Mouse (Mus musculus) hindbrain, embryonic 13.5 days (tissue): ENCODE results near the gene Ankrd12. TPM values are rescaled to one million over a fixed set of nuclear protein-coding genes. Genes with fewer than 3 reads are reported as not detected.

Source experiments
- ATAC-seq: fragments of 200-750 bp; cut with Nextera tagmentation; 2 replicates; pipeline ENCODE4 v1.8.0; 2017; ENCODE audit warnings: moderate TSS enrichment; ENCODE audit not compliant: low FRiP score
- H3K27ac ChIP-seq: fragments of 300-500 bp; sonication (generic); 2 replicates; pipeline ENCODE4 v1.5.1; 2015; ENCODE audit warnings: inconsistent platforms, mild to moderate bottlenecking, moderate library complexity
- H3K27me3 ChIP-seq: fragments of 300-500 bp; sonication (generic); 2 replicates; pipeline ENCODE4 v1.6.1; 2015; ENCODE audit warnings: mild to moderate bottlenecking, inconsistent platforms
- H3K36me3 ChIP-seq: fragments of 300-500 bp; sonication (generic); 2 replicates; pipeline ENCODE4 v1.6.1; 2015; ENCODE audit warnings: mild to moderate bottlenecking, inconsistent platforms
- H3K4me1 ChIP-seq: fragments of 300-500 bp; sonication (generic); replicated peaks from 2 replicates; pipeline ENCODE4 v1.6.1; 2015; ENCODE audit warnings: inconsistent platforms
- H3K4me2 ChIP-seq: fragments of 300-500 bp; sonication (generic); 2 replicates; pipeline ENCODE4 v1.6.1; 2015; ENCODE audit warnings: inconsistent platforms, mild to moderate bottlenecking, moderate library complexity
- H3K4me3 ChIP-seq: fragments of 300-500 bp; sonication (generic); 2 replicates; pipeline ENCODE4 v1.5.1; 2015; ENCODE audit warnings: mild to moderate bottlenecking, inconsistent platforms
- H3K9ac ChIP-seq: fragments of 300-500 bp; sonication (generic); 2 replicates; pipeline ENCODE4 v1.6.1; 2015; ENCODE audit warnings: mild to moderate bottlenecking, inconsistent platforms
- H3K9me3 ChIP-seq: fragments of 300-500 bp; sonication (generic); 2 replicates; pipeline ENCODE4 v1.6.1; 2016; ENCODE audit warnings: inconsistent platforms
- WGBS: fragments of 180-500 bp; shearing (Covaris S2); methylation state at CpG from one replicate; pipeline ENCODE4 v1.1.7; 2015; 5-methylcytosine and 5-hydroxymethylcytosine counted together
- polyA plus RNA-seq: library from polyadenylated mRNA; unstranded; fragments of >200 nt; fragmentation: Nextera tagmentation; extraction: Ambion mirVana; gene quantifications from 2 replicates; pipeline ENCODE4 v1.2.1, GENCODE M21; 2015

Gene Ankrd12
- polyA plus RNA-seq, 1 experiment from 2014 or later, result 148 TPM

- no peak overlapping the region for H3K27ac ChIP-seq
- no peaks in the 10 kb centered on the region for H3K27me3 ChIP-seq
- no peak overlapping the region for H3K9ac ChIP-seq
- no peaks in the 10 kb centered on the region for H3K36me3 ChIP-seq
- no peak overlapping the region for H3K4me2 ChIP-seq
- WGBS, result 84% methylated on average over 1 of the region's 1 CpGs
- ATAC-seq, result no peak
- no peaks in the 10 kb centered on the region for H3K4me1 ChIP-seq
- no peak overlapping the region for H3K4me3 ChIP-seq
- no peaks in the 10 kb centered on the region for H3K9me3 ChIP-seq
Measured at GRCm38 (mm10) chr17:65958366-65958765, 118.5 kb downstream of the Ankrd12 start.

- Histone ChIP-seq H3K4me2 (no peak overlapping the region), H3K27ac (no peak overlapping the region), H3K27me3 (no peaks in the 10 kb centered on the region), H3K9me3 (no peaks in the 10 kb centered on the region), H3K4me1 (no peaks in the 10 kb centered on the region), H3K9ac (no peak overlapping the region), H3K4me3 (no peak overlapping the region), H3K36me3 (no peaks in the 10 kb centered on the region)
- no peak for ATAC-seq
- 91% methylated on average over 8 of the region's 8 CpGs for WGBS
Measured at GRCm38 (mm10) chr17:65957782-65958325, 119.0 kb downstream of the Ankrd12 start.

DNA sequence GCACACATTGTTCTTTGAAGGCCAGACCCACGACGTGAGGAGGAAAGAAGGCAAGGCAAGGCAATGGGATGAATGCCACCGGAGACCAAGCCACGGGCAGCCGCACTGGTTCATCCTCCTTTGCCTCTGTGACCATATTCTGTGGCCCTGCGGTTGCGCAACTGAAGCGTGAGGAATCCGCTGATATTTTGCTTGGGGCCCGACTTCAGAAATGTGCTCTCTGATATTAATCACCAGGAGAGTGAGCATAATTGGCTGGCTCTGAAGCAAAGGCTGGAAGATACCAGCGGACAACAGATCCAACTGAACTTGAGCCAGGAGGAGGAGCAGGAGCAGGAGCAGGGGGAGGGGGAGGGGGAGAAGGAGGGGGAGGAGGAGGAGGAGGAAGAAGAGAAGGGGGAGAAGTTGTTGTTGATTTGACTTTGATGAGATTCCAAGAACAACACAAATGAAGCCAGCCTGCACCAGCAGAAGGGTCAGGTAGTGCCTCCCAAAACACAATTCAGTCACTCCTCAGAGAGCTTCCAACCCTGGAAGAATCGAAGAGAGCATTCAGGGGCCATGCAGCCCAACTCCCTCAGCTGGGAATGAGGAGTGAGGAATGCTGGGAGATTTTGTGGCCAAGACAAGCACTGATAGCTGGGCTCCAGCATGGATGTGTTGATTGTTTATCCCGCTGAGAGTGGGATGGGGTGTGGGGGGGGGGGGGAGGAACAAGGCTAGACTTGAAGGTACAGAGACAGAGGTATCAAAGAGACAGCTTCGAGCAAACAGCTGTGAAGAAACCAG is 119.7 kb downstream of the Ankrd12 start:
- ATAC-seq, result no peak
- no peaks in the 10 kb centered on the region for H3K9me3 ChIP-seq

GRCm38 (mm10) chr17:65956140-65956539 is 120.7 kb downstream of the Ankrd12 start:
- 63% methylated on average over 3 of the region's 3 CpGs for WGBS
- Histone ChIP-seq H3K4me1 (no peaks in the 10 kb centered on the region; the same call in 1 of the 2 replicates), H3K4me2 (no peak overlapping the region), H3K27me3 (no peaks in the 10 kb centered on the region), H3K9me3 (no peaks in the 10 kb centered on the region), H3K9ac (no peak overlapping the region), H3K4me3 (no peak overlapping the region), H3K27ac (no peak overlapping the region), H3K36me3 (no peaks in the 10 kb centered on the region)
- no peak for ATAC-seq

More for the DNA sequence above, 119.7 kb downstream of the Ankrd12 start:
- no peak overlapping the region for H3K27ac ChIP-seq
- 84% methylated on average over 14 of the region's 14 CpGs for WGBS
- H3K4me1 ChIP-seq, result no peaks in the 10 kb centered on the region
- no peak overlapping the region for H3K4me2 ChIP-seq
- no peaks in the 10 kb centered on the region for H3K27me3 ChIP-seq
- no peaks in the 10 kb centered on the region for H3K36me3 ChIP-seq
- no peak overlapping the region for H3K9ac ChIP-seq
- no peak overlapping the region for H3K4me3 ChIP-seq

DNA sequence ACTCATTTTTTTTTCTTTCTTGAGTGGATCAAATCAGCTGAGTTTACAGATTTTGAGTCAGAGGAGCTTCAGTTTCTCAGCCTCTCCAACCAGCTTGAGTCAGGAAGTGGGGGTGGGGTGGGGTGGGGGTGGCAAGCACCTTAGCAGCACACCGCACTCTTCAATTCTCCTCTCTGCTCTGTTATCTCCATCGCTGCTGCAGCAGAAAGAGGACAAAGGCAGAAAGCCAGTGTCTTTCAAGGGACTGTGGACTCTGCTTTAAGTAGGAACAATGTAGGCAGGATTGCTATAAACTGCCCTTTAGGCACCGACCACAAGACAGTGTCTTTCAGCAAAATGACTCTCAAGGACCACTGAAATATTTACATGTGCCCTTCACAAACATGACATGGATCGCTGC is 122.9 kb downstream of the Ankrd12 start:
- H3K4me2 ChIP-seq, result no peak overlapping the region
- H3K27ac ChIP-seq, result no peak overlapping the region
- H3K9me3 ChIP-seq, result no peaks in the 10 kb centered on the region
- H3K36me3 ChIP-seq, result no peaks in the 10 kb centered on the region
- 53% methylated on average over 4 of the region's 4 CpGs for WGBS
- peaks cover 14% of the 10 kb centered on the region for H3K4me1 ChIP-seq
- no peak overlapping the region for H3K4me3 ChIP-seq
- no peak overlapping the region for H3K9ac ChIP-seq
- no peaks in the 10 kb centered on the region for H3K27me3 ChIP-seq
- ATAC-seq, result no peak

- no peak for ATAC-seq
- Histone ChIP-seq H3K9ac (no peak overlapping the region), H3K4me3 (no peak overlapping the region), H3K9me3 (no peaks in the 10 kb centered on the region), H3K36me3 (peaks cover 15% of the 10 kb centered on the region), H3K4me2 (no peak overlapping the region), H3K27me3 (no peaks in the 10 kb centered on the region), H3K27ac (no peak overlapping the region), H3K4me1 (peaks cover 19% of the 10 kb centered on the region)
- 89% methylated on average over 5 of the region's 5 CpGs for WGBS
Measured at GRCm38 (mm10) chr17:65952083-65952482, 124.8 kb downstream of the Ankrd12 start.

GRCm38 (mm10) chr17:65950622-65951404 is 126.1 kb downstream of the Ankrd12 start, which contains the start of gene Twsg1:
Gene Twsg1, minus strand, starts transcription at chr17:65951226.
- ATAC-seq, result peak; percentile 96
- H3K36me3 ChIP-seq, result peaks cover 26% of the 10 kb centered on the region
- H3K9ac ChIP-seq, result peak within 1 kb of the TSS; percentile 97
- under 1% methylated on average over 77 of the region's 87 CpGs for WGBS
- peaks cover 19% of the 10 kb centered on the region for H3K4me1 ChIP-seq
- peak within 1 kb of the TSS; percentile 59 for H3K4me2 ChIP-seq
- H3K27me3 ChIP-seq, result no peaks in the 10 kb centered on the region
- peak within 1 kb of the TSS; percentile 90 for H3K27ac ChIP-seq
- peak within 1 kb of the TSS; percentile 93 for H3K4me3 ChIP-seq
- H3K9me3 ChIP-seq, result no peaks in the 10 kb centered on the region

DNA sequence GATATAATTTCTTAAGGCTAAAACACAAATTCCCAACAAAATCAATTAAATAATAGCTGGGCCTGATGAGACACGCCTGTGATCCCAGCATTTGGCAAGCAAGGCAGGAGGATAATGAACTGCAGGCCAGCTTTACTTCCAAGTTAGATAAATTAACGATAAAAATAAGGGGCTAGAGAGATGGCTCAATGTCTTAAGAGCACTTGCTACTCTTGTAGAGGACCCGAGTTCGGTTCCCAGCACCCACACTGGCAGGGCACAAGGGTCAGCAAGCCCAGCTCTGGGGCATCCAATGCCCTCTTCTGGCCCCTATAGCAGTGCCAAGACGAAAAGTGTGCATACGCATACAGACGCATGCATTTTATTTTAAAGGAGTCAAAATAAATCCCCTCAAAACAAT is 126.7 kb downstream of the Ankrd12 start:
- H3K27me3 ChIP-seq, result no peaks in the 10 kb centered on the region
- 32% methylated on average over 7 of the region's 7 CpGs for WGBS
- H3K9ac ChIP-seq, result peak overlapping the region; percentile 97
- ATAC-seq, result peak; percentile 17
- H3K27ac ChIP-seq, result peak overlapping the region; percentile 90; the same call in 1 of the 2 replicates
- no peaks in the 10 kb centered on the region for H3K9me3 ChIP-seq
- peak overlapping the region; percentile 59 for H3K4me2 ChIP-seq
- peak overlapping the region; percentile 93 for H3K4me3 ChIP-seq
- peaks cover 19% of the 10 kb centered on the region for H3K4me1 ChIP-seq
- peaks cover 29% of the 10 kb centered on the region for H3K36me3 ChIP-seq

GRCm38 (mm10) chr17:65947307-65947706 is 129.6 kb downstream of the Ankrd12 start:
- WGBS, result 97% methylated on average over 8 of the region's 8 CpGs
- no peaks in the 10 kb centered on the region for H3K9me3 ChIP-seq
- peaks cover 19% of the 10 kb centered on the region for H3K4me1 ChIP-seq
- no peak overlapping the region for H3K27ac ChIP-seq
- H3K9ac ChIP-seq, result no peak overlapping the region
- no peak overlapping the region for H3K4me3 ChIP-seq
- H3K36me3 ChIP-seq, result peaks cover 32% of the 10 kb centered on the region
- no peaks in the 10 kb centered on the region for H3K27me3 ChIP-seq
- H3K4me2 ChIP-seq, result no peak overlapping the region
- ATAC-seq, result no peak

GRCm38 (mm10) chr17:65945420-65945819 is 131.5 kb downstream of the Ankrd12 start:
- ATAC-seq, result no peak

DNA sequence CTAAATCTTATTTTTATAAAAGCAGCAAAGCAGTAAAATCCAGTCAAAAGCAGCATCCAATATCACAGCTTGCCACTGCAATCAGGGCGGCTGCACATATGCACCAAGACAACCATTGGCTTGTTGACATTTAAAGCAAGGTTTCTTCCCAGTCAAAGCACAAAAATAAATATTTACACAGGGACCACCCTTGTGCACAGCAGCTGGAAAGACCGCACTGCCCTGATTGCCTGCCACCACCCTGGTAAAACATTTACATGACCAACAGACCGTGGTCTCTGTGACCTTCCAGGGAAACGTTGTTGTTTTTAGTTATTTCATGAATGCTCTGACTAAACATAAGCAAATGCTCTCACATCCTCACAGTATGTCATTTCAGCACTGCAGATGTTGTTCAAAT is 134.5 kb downstream of the Ankrd12 start:
- Histone ChIP-seq H3K36me3 (peaks cover 23% of the 10 kb centered on the region), H3K4me3 (no peak overlapping the region), H3K27ac (no peak overlapping the region), H3K27me3 (no peaks in the 10 kb centered on the region), H3K9ac (no peak overlapping the region), H3K9me3 (no peaks in the 10 kb centered on the region), H3K4me2 (no peak overlapping the region), H3K4me1 (peaks cover 29% of the 10 kb centered on the region)
- WGBS, result 61% methylated on average over 4 of the region's 4 CpGs
- ATAC-seq, result no peak

More at GRCm38 (mm10) chr17:65945420-65945819, 131.5 kb downstream of the Ankrd12 start:
- Histone ChIP-seq H3K9ac (no peak overlapping the region), H3K36me3 (peaks cover 32% of the 10 kb centered on the region), H3K9me3 (no peaks in the 10 kb centered on the region), H3K4me1 (peaks cover 32% of the 10 kb centered on the region), H3K27ac (no peak overlapping the region), H3K4me2 (no peak overlapping the region), H3K27me3 (no peaks in the 10 kb centered on the region), H3K4me3 (no peak overlapping the region)
- 87% methylated on average over 2 of the region's 2 CpGs for WGBS

DNA sequence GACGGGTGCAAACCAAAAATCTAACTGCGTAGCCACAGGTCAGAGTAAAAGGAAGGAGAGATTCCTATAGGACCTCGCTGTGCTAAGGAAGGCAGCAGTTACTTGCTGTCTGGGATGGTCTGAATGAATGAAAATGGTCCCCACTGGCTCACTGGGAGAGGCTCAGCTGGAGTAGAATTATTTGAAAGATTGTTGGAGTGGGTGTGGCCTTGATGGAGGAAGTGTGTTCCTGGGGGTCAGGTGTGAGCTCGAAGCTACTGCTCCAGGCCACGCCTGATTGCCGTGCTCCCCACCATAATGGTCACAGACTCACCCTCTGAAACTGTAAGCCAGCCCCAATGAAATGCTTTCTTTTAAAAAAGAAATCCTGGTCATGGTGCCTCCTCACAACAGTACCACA is 135.6 kb downstream of the Ankrd12 start:
- ATAC-seq, result no peak
- 93% methylated on average over 6 of the region's 6 CpGs for WGBS
- H3K4me3 ChIP-seq, result no peak overlapping the region
- no peak overlapping the region for H3K27ac ChIP-seq
- H3K36me3 ChIP-seq, result peaks cover 23% of the 10 kb centered on the region
- no peak overlapping the region for H3K4me2 ChIP-seq
- H3K9ac ChIP-seq, result no peak overlapping the region
- H3K4me1 ChIP-seq, result peaks cover 29% of the 10 kb centered on the region
- no peaks in the 10 kb centered on the region for H3K27me3 ChIP-seq
- no peaks in the 10 kb centered on the region for H3K9me3 ChIP-seq
